Mouse (Mus musculus): Measurements from ENCODE around the gene Brpf3.

DNA sequence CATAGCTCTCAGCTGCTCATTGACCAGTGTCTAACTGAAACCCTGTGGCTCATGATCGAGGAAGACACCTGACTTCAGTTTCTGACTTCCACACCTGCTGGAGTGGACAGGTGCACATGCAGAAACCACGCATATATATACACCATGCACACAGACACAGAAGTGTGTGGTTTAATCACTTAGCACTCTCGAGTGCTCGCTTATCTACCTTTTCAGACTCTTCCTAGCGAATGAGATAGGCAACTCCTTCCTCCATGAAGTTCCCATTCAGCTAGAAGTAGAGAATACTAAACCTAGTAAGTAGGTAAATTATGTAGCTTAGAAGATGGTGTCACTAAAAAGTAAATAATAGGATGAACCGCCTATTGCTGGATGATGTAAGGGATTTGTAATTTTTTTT lies 4.1 kb downstream of the Brpf3 start:
- no peak for TF ChIP-seq CTCF (conservative IDR thresholded peaks at IDR 0.05 in 1 of 2, IDR thresholded peaks at IDR 0.05 in 1 of 2; ENCODE audit: low read depth in 2 of 2, low read length in 2 of 2)
- no peak for TF ChIP-seq ETS1 (conservative IDR thresholded peaks at IDR 0.05; ENCODE audit: low read depth, low read length)
- TF ChIP-seq CHD1 (IDR thresholded peaks at IDR 0.05; ENCODE audit: low read depth, low read length) = no peak
- no peak for TF ChIP-seq POLR2A (IDR thresholded peaks at IDR 0.05; ENCODE audit: low read depth, low read length)
- no peak for TF ChIP-seq POLR2AphosphoS2 (IDR thresholded peaks at IDR 0.05; ENCODE audit: low read depth, low read length)
- TF ChIP-seq UBTF (IDR thresholded peaks at IDR 0.05; ENCODE audit: low read depth, low read length) = no peak
- TF ChIP-seq PAX5 (IDR thresholded peaks at IDR 0.05; ENCODE audit: low read length) = no peak
- TF ChIP-seq MAX (IDR thresholded peaks at IDR 0.05; ENCODE audit: low read length) = no peak
- TF ChIP-seq USF2 (conservative IDR thresholded peaks at IDR 0.05; ENCODE audit: low read depth, low read length) = no peak
- TF ChIP-seq IRF4 (IDR thresholded peaks at IDR 0.05; ENCODE audit: low read depth, low read length) = no peak
- no peak for TF ChIP-seq HCFC1 (IDR thresholded peaks at IDR 0.05; ENCODE audit: low read depth, low read length)
